Mouse (Mus musculus) kidney, postnatal 36 days (tissue): ENCODE results near the gene Zfp553.

Source experiments
- DNase-seq, 2 experiments: peaks; one replicate each; pipeline ENCODE4 v3.0.0; 2021 to 2022; ENCODE audit warnings: mixed read lengths in 2 of 2

Zfp553 gene

GRCm38 (mm10) chr7:127211014-127211745, 21.7 kb upstream of the Zfp553 start:
- DNase-seq, result peak in 1 of 2 experiments; percentile 35

- no peak for DNase-seq
Measured at GRCm38 (mm10) chr7:127212432-127213250, 20.2 kb upstream of the Zfp553 start.

- DNase-seq, result peak; percentile 46 to 70
Measured at GRCm38 (mm10) chr7:127213485-127213884, 19.4 kb upstream of the Zfp553 start.

GRCm38 (mm10) chr7:127213930-127214329, 18.9 kb upstream of the Zfp553 start:
- no peak for DNase-seq

- DNase-seq, result peak in 1 of 2 experiments; percentile 26
Measured at GRCm38 (mm10) chr7:127214521-127214920, 18.3 kb upstream of the Zfp553 start.

- peak; percentile 73 to 77 for DNase-seq
Measured at GRCm38 (mm10) chr7:127214981-127215871, 17.6 kb upstream of the Zfp553 start.

GRCm38 (mm10) chr7:127216307-127216706, 16.6 kb upstream of the Zfp553 start:
- no peak for DNase-seq

- DNase-seq, result no peak
Measured at GRCm38 (mm10) chr7:127217475-127217874, 15.4 kb upstream of the Zfp553 start.

GRCm38 (mm10) chr7:127217901-127218642, 14.8 kb upstream of the Zfp553 start:
- no peak for DNase-seq

- DNase-seq, result no peak
Measured at GRCm38 (mm10) chr7:127218670-127219069, 14.2 kb upstream of the Zfp553 start.

- no peak for DNase-seq
Measured at GRCm38 (mm10) chr7:127220440-127220839, 12.4 kb upstream of the Zfp553 start.

- DNase-seq, result no peak
Measured at GRCm38 (mm10) chr7:127223106-127223505, 9.8 kb upstream of the Zfp553 start.

- DNase-seq, result no peak
Measured at GRCm38 (mm10) chr7:127223515-127224478, 9.1 kb upstream of the Zfp553 start.

GRCm38 (mm10) chr7:127224616-127225015, 8.2 kb upstream of the Zfp553 start:
- DNase-seq, result no peak

GRCm38 (mm10) chr7:127225147-127225995, 7.5 kb upstream of the Zfp553 start:
- no peak for DNase-seq

GRCm38 (mm10) chr7:127228615-127229303, 4.1 kb upstream of the Zfp553 start:
- peak; percentile 83 to 94 for DNase-seq

GRCm38 (mm10) chr7:127231376-127231775, 1.5 kb upstream of the Zfp553 start:
- no peak for DNase-seq

- DNase-seq, result no peak
Measured at GRCm38 (mm10) chr7:127231826-127232621, 837 bp upstream of the Zfp553 start.
